Mouse (Mus musculus) cerebellum, adult 2 months (tissue): ENCODE data around the gene Ppt1.

ENCODE experiments used
- CTCF ChIP-seq: fragments of 200-500 bp; IDR thresholded peaks from 2 replicates; pipeline ENCODE4 v1.5.1; 2011; ENCODE audit warnings: low read depth, mild to moderate bottlenecking, control low read depth, low read length, moderate library complexity, borderline replicate concordance; ENCODE audit not compliant: insufficient read depth
- POLR2A ChIP-seq: fragments of 200-500 bp; IDR thresholded peaks from 2 replicates; pipeline ENCODE4 v1.6.1; 2011; ENCODE audit warnings: low read length, control low read depth, borderline replicate concordance; ENCODE audit not compliant: insufficient read depth

DNA sequence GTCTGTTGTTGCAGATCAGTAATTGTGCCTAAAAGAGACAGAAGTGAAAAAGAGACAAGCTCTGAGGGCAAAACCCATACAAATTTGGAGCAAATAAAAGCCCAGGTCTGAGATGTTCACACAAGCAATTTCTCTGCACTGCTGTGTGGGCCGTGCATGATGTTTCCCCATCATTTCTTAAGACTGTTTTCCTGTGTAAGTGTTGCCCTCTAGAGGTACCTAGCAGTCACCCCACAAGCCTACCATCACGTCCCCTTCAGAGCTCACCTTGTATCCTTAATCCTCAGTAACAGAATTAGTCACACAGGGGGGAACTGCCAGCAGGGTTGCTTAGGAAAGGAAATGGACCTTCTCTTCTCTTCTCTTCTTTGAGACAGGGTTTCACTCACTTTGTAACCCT is 21.9 kb downstream of the Ppt1 start:
- TF ChIP-seq CTCF (no peak), POLR2A (no peak)
